In the genomic region with DNA sequence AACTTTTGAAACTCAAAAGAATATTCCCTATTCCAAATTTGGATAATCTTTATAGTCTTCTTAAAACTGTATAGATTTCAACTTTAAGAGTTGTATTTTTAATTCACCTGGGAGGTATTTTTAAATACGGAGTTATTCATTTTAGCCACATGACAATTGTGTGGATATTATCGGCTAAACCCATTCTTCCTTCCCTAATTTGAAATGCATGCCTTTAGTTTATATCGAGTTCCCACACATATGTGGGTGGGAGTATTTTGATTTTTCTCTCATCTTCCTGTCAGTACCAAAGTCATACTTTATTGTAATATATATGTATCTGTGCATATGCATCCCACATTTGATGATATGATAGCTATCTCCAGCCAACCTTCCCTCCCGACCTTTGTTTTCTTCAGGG, we compare ENCODE assay signal across 8 mouse cellular contexts. TPM values are rescaled to one million over a fixed set of nuclear protein-coding genes. Genes with fewer than 3 reads are reported as not detected.
DNase-seq lines count a peak whose midpoint lies in the region; ATAC-seq and TF ChIP-seq lines count a peak whose summit lies in the region.

A gene (plus strand): TSS at position 341 of the 400 bp plus-strand sequence.

- no peak within 1 kb of the TSS for H3K9ac ChIP-seq in limb, embryonic 13.5 days

- H3K36me3 ChIP-seq in testis, adult 2 months (ENCODE audit: control insufficient read depth, insufficient read depth, low read length), result no peaks in the 10 kb centered on the region
- H3K36me3 ChIP-seq in erythroblast, embryonic 14.5 days (ENCODE audit: control insufficient read depth), result peaks cover 24% of the 10 kb centered on the region
- H3K36me3 ChIP-seq in limb, embryonic 13.5 days, result peaks cover 14% of the 10 kb centered on the region
- peaks cover 15% of the 10 kb centered on the region for H3K36me3 ChIP-seq in small intestine, adult 2 months (ENCODE audit: control insufficient read depth, insufficient read depth, low read length)

- peaks cover 14% of the 10 kb centered on the region for H3K4me1 ChIP-seq in testis, adult 2 months (ENCODE audit: control insufficient read depth, insufficient read depth, low read length)
- H3K4me1 ChIP-seq in erythroblast, embryonic 14.5 days (ENCODE audit: control insufficient read depth), result peaks cover 77% of the 10 kb centered on the region
- peaks cover 26% of the 10 kb centered on the region for H3K4me1 ChIP-seq in limb, embryonic 13.5 days
- H3K4me1 ChIP-seq in small intestine, adult 2 months (ENCODE audit: control insufficient read depth, insufficient read depth, insufficient read length, low read length), result peaks cover 34% of the 10 kb centered on the region

- no peak for DNase-seq in testis, postnatal 14 days (ENCODE audit: low spot score)
- DNase-seq in heart, postnatal 25 days (ENCODE audit: low spot score), result no peak
- DNase-seq in right cerebral cortex, postnatal 4 days, result no peak

- no peak for ATAC-seq in limb, embryonic 13.5 days (ENCODE audit: low FRiP score, low read depth)
- no peak for ATAC-seq in frontal cortex, adult (ENCODE audit: low TSS enrichment)

- H3K4me3 ChIP-seq in testis, adult 2 months (ENCODE audit: control insufficient read depth, low read depth, low read length), result no peak within 1 kb of the TSS
- H3K4me3 ChIP-seq in erythroblast, embryonic 14.5 days (replicated peaks), result peak within 1 kb of the TSS; percentile 82
- H3K4me3 ChIP-seq in limb, embryonic 13.5 days, result no peak within 1 kb of the TSS
- no peak within 1 kb of the TSS for H3K4me3 ChIP-seq in small intestine, adult 2 months (ENCODE audit: low read depth, low read length)

- intact Hi-C loops in heart, postnatal 25 days (cut with DNase I), result no loop called here

- no peak within 1 kb of the TSS for H3K27ac ChIP-seq in testis, adult 2 months (ENCODE audit: control insufficient read depth, insufficient read depth, low read depth, low read length)
- no peak within 1 kb of the TSS for H3K27ac ChIP-seq in limb, embryonic 13.5 days
- peak within 1 kb of the TSS; percentile 96; the same call in 1 of the 2 replicates for H3K27ac ChIP-seq in small intestine, adult 2 months (ENCODE audit: insufficient read depth, low read depth, low read length)

- no peak for TF ChIP-seq CTCF in testis, adult 2 months (IDR thresholded peaks at IDR 0.05; ENCODE audit: control insufficient read depth, insufficient read depth, insufficient replicate concordance, low read depth, low read length)
- no peak for TF ChIP-seq CTCF in small intestine, adult 2 months (IDR thresholded peaks at IDR 0.05; ENCODE audit: extremely low read depth, insufficient read length, insufficient replicate concordance, low read depth, low read length)

- WGBS in limb, embryonic 13.5 days, result 88% methylated on average over 4 of the region's 4 CpGs
- 83% methylated on average over 4 of the region's 4 CpGs for WGBS in small intestine, adult 2 months

- no peak within 1 kb of the TSS for H3K4me2 ChIP-seq in limb, embryonic 13.5 days (replicated peaks)

- TF ChIP-seq POLR2A in testis, adult 2 months (IDR thresholded peaks at IDR 0.05; ENCODE audit: control insufficient read depth, low read depth, low read length), result no peak
- TF ChIP-seq POLR2A in small intestine, adult 2 months (IDR thresholded peaks at IDR 0.05; ENCODE audit: low read depth, low read length), result no peak

- H3K27me3 ChIP-seq in testis, adult 2 months (ENCODE audit: control insufficient read depth, insufficient read depth, low read length), result no peaks in the 10 kb centered on the region
- H3K27me3 ChIP-seq in erythroblast, embryonic 14.5 days (ENCODE audit: control insufficient read depth), result no peaks in the 10 kb centered on the region; the same call in 1 of the 2 replicates
- H3K27me3 ChIP-seq in limb, embryonic 13.5 days, result no peaks in the 10 kb centered on the region
- no peaks in the 10 kb centered on the region for H3K27me3 ChIP-seq in small intestine, adult 2 months (ENCODE audit: control insufficient read depth, insufficient read depth, low read length)

- no peaks in the 10 kb centered on the region for H3K9me3 ChIP-seq in erythroblast, embryonic 14.5 days (ENCODE audit: control insufficient read depth, low read length)
- H3K9me3 ChIP-seq in limb, embryonic 13.5 days, result no peaks in the 10 kb centered on the region

RNA-seq across cellular contexts. Expression of the gene that starts here (rescaled TPM):
- polyA plus RNA-seq in testis, adult 2 months (2012; rRNA removed), result 268 and 313 TPM in 2 replicates
- 1,886 and 6,516 TPM in 2 replicates for polyA plus RNA-seq in erythroblast, embryonic 14.5 days (2012)
- total RNA-seq in heart, postnatal 25 days (2021), result 1,000 to 10,000 TPM; 2,502 to 2,556 TPM
- polyA plus RNA-seq in limb, embryonic 13.5 days (2015; fragmentation: Nextera tagmentation; extraction: Ambion mirVana), result 1,470 and 1,484 TPM in 2 replicates
- 9,432 and 18,582 TPM in 2 replicates for polyA plus RNA-seq in small intestine, adult 2 months (2012; rRNA removed)
